Mouse (Mus musculus): ENCODE results near the gene Chfr.
"Not testable (repeated sequence)": the region's sequence is repeated elsewhere in the genome, so short reads cannot be mapped to it uniquely, and the experiment has no call there.

Gene Chfr

GRCm38 (mm10) chr5:110108305-110108628, 27.4 kb upstream of the Chfr start:
- DNase-seq (ENCODE audit: low spot score), result no peak

GRCm38 (mm10) chr5:110109991-110110441, 25.6 kb upstream of the Chfr start, which contains the start of gene Zfp605:
Gene Zfp605, plus strand, starts transcription at chr5:110110092.
- peak; percentile 87 for DNase-seq (ENCODE audit: low spot score)

- DNase-seq (ENCODE audit: low spot score), result not testable (repeated sequence)
Measured at GRCm38 (mm10) chr5:110122380-110122779, 13.3 kb upstream of the Chfr start.

GRCm38 (mm10) chr5:110136087-110136464, 434 bp downstream of the Chfr start:
- no peak for DNase-seq (ENCODE audit: low spot score)

GRCm38 (mm10) chr5:110137816-110138215, 2.2 kb downstream of the Chfr start:
- DNase-seq (ENCODE audit: low spot score), result no peak

- no peak for DNase-seq (ENCODE audit: low spot score)
Measured at GRCm38 (mm10) chr5:110139325-110139724, 3.7 kb downstream of the Chfr start.

- DNase-seq (ENCODE audit: low spot score), result no peak
Measured at GRCm38 (mm10) chr5:110140424-110140823, 4.8 kb downstream of the Chfr start.

- no peak for DNase-seq (ENCODE audit: low spot score)
Measured at GRCm38 (mm10) chr5:110142309-110142708, 6.7 kb downstream of the Chfr start.

GRCm38 (mm10) chr5:110143007-110143406, 7.4 kb downstream of the Chfr start:
- DNase-seq (ENCODE audit: low spot score), result no peak

- DNase-seq (ENCODE audit: low spot score), result no peak
Measured at GRCm38 (mm10) chr5:110169374-110169773, 33.7 kb downstream of the Chfr start.

- DNase-seq (ENCODE audit: low spot score), result peak; percentile 91
Measured at GRCm38 (mm10) chr5:110176362-110177020, 40.8 kb downstream of the Chfr start, which contains the start of gene Golga3. Gene Golga3, plus strand, starts transcription at chr5:110176701.

- no peak for DNase-seq (ENCODE audit: low spot score)
Measured at GRCm38 (mm10) chr5:110177021-110177420, 41.4 kb downstream of the Chfr start.

GRCm38 (mm10) chr5:110178628-110179027, 43.0 kb downstream of the Chfr start:
- DNase-seq (ENCODE audit: low spot score), result no peak

GRCm38 (mm10) chr5:110181716-110182115, 46.1 kb downstream of the Chfr start:
- no peak for DNase-seq (ENCODE audit: low spot score)

GRCm38 (mm10) chr5:110203164-110203895, 67.7 kb downstream of the Chfr start:
- DNase-seq (ENCODE audit: low spot score), result no peak

GRCm38 (mm10) chr5:110204777-110205176, 69.1 kb downstream of the Chfr start:
- DNase-seq (ENCODE audit: low spot score), result no peak

- no peak for DNase-seq (ENCODE audit: low spot score)
Measured at GRCm38 (mm10) chr5:110211312-110211711, 75.7 kb downstream of the Chfr start.

- DNase-seq (ENCODE audit: low spot score), result no peak
Measured at GRCm38 (mm10) chr5:110216780-110217179, 81.1 kb downstream of the Chfr start.

GRCm38 (mm10) chr5:110220331-110220730, 84.7 kb downstream of the Chfr start:
- DNase-seq (ENCODE audit: low spot score), result no peak

Measured in ovary, postnatal 36 days (tissue).